Mouse (Mus musculus) neutrophil, adult 83 days (primary cell): Measurements from ENCODE around the gene Sapcd1. TPM values are rescaled to one million over a fixed set of nuclear protein-coding genes. Genes with fewer than 3 reads are reported as not detected.

Experiments used
- total RNA-seq, 2 experiments: library from RNA; stranded (reverse); gene quantifications; one replicate each; pipeline ENCODE4 v1.2.4; 2023

Sapcd1 gene
- total RNA-seq = 1 to 10 TPM; 1.3 to 2.1 TPM

DNA sequence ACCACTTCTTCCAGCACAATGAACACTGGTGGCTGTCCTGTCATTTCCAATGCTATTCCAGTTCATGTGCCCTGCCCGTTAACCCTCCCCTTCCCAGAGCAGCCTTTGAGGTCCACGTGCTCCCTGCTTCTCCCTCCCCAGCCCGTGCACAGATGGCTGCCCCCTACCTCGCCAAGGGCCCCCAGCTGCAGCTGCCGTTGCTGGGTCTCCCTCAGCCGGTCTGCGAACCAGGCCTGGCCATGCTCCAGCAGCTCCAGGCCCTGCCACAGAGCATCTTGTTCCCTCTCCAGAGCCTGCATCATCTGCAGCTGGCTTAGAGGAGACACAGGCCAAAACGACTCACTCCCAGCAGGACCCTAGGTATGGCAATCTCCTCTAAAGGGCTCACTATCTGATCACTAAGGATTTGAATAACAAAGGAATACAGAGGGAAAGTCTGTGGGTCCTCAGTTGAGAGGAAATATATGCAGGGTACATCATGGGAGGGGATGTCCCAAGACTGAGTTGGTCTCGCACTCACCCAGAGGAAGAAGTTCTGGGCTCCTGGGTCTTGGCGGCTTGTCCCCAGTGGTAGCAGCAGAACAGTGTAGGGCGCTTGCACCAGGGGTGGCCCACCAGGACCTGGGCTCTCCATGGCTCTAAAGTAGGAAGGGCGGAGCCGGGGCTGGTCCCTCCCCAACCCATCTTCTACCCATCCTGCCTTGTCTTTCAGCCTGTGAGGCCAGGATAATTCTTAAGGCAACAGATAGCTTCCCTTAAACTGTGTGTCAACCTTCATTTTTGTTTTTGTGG, at the start of gene Sapcd1:
Gene Sapcd1, minus strand, starts transcription at position 740 of the 792 bp plus-strand sequence.

DNA sequence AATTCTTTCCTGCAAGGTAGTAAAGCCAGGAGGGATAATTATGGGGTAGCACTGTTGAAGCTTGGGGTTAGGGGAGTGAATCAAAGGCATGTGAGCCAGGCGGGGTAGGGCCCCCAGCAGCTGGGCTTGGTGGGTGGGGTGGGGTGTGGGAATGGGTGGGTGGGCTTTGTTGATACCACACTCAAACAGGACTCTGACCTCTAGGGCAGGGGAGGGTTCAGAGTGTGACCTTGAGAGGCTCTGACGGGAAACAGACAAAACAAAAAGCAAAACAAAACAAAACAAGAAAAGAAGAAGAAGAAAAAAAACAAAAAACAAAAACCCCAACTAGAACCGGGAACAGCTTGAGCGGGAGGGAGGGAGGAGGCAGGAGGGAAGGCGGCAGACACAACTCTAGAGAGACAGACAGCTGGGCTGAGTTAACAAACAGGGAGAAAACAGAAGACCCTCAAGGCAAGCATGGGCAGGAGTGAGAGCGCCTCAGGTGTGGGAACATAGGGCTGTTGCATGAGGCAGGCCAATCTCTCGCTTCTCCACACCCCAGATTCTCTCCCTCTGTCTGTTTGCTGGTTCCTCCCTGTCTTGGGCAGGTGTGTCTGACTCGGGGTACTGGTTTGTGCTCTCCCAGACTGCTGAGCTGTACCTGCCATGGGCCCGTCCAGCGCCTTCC, 48.8 kb upstream of the Sapcd1 start, which contains the start of gene Ly6g6e:
Gene Ly6g6e, plus strand, starts transcription at position 396 of the 670 bp plus-strand sequence.

DNA sequence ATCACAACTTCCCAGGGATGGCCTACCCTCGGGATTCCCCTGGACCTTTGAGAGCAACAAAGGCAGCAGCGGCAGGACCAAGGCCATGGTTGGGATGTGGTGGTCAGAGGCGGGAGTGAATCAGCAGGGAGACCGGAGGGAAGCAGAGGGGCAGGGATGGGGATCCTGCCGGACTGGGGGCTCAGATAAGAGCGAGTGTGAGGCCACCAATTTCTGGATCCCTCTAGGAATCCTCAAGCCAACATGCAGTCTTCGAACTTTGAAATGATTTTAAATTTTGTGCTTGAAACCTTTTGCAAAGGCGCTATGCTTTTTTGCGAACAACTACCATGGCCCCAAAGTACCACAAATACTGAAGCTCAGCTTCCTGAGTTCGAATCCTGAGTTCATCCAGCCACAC, 38.3 kb upstream of the Sapcd1 start, which contains the start of gene Mpig6b:
Gene Mpig6b, minus strand, starts transcription at position 101 of the 400 bp plus-strand sequence.

DNA sequence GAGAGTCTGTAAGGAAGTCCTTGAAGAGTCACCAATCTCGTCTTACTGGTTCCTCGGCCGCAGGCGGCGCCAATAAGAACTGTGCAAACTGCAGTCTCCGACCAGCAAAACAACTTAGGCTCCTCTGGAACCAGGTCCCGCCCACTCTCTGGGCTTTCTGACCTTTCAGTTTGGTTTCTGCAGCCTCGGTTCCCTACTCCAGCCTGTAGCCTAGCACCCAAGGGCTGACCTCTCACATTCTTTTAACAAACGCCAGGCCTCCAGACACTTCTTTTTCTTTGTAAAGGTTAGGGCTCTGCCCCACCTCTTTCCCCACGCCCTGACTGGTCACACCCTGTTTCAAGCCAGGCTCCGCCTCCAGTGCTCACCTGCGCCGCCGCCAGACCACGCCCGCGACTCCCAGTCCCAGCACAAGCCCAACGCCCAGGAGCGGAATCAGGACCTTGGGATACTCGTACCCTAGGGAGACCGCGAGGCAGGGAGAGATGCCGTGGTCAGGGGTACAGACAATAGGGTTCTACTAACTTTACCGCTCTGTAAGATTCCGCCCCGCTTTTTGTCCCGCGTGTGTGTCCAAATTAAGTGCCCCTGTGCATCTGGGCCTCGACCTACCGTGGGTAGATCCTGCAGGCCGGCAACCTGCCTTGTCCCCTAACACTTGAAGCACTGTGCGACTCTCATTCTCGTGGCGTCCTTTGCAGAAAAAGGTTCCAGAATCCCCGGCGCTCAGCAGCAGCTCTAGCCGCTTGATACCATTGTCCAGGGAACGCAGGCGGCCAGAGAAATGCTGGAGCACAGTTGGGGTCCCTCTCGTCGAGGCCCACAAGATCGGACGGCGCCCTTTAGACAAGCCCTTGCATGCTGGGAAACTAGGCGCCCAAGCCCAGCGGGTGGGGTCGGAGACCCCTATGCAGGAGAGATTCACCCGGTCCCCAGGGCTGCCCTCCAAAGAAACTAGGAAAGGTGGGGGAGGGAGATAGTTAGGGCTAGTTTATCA, 37.4 kb upstream of the Sapcd1 start, which contains the start of gene Ly6g6c:
Gene Ly6g6c, plus strand, starts transcription at position 438 of the 997 bp plus-strand sequence.

DNA sequence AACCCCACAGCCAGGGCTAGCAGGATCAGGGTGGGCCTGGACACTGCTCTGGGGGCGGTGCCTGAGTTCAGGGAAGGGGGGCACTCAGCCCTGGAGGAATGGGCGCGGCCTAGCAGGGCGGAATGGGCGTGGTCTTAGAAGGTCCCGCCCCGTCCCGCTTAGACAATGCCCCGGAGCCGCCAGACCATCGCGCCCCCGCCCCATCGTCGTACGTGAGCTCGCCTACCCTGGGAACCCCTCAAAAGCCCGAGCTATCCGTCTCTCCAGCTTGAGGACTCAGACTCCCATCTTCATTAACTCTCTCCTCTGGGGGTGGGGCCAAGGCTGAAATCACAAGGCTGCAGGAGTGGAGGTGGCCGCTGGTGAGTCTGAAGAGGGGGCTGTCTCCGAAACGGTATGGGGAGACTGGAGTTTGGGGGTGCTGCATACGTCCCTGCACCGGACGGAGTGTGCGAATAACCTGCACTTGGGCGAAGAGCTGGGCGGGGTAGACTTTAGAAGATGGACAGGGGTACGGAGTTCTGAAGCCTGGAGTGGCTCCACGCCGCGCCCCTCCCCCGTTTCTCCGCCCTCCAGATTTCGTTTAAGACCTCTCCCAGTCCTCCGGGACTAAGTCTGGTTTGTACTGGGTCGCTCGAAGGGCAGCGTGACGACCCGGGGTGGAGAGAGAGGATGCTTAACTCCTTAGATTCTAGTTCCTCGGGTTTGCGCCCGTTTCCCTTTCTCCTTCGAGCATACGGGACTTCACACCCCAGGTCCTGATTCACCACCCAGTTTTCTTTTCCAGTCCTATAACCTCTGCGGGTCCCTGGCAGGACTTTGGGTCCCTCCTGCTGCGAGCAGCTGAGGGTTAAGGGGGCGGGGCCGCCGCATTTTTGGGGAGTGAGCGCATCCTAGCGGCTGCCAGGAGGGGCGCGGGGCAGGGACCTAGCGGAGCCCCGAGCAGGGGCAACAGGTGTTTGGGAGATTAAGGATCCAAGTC, 31.4 kb upstream of the Sapcd1 start, which contains the start of gene Ddah2:
Gene Ddah2, plus strand, starts transcription at position 125 of the 982 bp plus-strand sequence.

DNA sequence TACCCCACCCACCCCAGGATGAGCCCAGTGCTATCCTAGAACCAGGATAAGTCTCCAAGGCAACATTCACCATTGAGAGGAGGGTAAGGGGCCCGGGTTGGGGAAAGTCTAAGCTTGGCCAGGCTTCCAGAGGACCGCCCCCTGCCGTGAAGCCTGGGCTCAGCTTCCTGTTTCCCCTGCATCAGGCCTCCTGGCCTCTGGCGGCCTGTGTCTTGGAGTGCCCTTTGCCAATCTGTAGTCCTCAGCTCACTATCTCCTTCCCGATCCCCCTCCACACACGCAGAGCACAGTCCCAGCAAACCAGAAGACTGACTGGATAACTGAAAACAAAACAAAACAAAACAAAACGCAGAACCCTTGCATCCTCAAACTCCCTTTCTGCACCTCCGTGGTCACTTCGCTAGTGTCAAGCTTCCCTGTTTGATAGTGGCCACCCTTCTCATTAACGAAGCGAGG, 21.8 kb upstream of the Sapcd1 start, which contains the start of gene Clic1:
Gene Clic1, plus strand, starts transcription at position 406 of the 456 bp plus-strand sequence.

DNA sequence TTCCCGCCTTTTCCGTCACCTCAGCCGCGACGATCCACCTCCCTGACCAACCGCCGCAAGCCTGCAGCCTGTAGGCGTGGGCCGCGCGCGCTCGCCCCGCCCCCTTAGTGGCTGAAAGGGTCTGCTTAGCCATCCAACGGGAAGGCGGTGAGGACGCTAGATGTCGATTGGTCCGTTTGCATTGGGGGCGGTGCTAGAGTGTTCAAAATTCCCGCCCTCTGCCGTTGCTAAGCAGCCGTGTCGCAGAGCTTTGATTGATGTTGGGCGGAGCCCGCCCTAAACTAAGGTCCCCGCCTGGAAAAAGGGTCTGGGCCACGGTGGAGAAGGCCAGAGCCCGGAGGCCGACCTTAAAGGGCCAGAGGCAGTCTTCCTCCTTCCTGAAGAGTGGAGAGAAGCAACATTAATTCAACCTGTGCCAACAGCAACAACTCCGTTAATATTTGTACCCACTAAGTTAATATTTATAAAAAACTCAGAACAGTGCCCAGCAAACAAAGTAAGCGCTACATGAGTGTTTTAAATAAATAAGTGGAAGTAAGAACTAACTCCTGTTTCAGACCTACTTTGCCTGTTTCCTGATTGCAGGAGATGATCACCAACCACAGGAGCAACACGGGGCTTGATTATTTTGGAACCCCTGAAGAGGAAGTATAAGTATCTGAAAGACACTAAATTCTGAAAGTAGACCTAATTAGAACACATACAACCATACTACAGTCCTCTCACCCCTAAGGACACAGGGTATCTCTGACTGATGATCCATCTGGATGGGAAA, 19.1 kb upstream of the Sapcd1 start, which contains the start of gene Msh5:
Gene Msh5, minus strand, starts transcription at position 65 of the 775 bp plus-strand sequence.

DNA sequence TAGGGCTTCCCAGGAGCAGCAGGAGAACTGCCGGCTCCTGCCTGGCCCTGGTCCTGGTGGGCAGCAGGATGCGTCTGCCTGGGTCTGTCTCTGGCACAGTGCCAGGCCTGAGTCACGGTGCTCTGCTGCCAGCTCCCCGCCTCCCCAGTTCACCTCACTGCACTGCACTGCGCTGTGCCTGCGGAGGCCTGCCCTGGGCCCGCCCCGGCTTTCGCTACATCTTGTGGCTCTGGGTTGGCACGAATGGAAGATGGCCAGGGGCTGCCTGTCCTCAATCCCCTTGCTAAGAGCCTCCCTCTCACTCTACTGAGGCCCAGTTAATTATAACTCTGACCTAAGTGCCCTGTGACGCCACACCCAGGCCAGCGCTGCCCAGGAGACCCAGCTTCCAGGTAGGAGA, 11.4 kb downstream of the Sapcd1 start, which contains the start of gene Vwa7:
Gene Vwa7, plus strand, starts transcription at position 204 of the 400 bp plus-strand sequence.

DNA sequence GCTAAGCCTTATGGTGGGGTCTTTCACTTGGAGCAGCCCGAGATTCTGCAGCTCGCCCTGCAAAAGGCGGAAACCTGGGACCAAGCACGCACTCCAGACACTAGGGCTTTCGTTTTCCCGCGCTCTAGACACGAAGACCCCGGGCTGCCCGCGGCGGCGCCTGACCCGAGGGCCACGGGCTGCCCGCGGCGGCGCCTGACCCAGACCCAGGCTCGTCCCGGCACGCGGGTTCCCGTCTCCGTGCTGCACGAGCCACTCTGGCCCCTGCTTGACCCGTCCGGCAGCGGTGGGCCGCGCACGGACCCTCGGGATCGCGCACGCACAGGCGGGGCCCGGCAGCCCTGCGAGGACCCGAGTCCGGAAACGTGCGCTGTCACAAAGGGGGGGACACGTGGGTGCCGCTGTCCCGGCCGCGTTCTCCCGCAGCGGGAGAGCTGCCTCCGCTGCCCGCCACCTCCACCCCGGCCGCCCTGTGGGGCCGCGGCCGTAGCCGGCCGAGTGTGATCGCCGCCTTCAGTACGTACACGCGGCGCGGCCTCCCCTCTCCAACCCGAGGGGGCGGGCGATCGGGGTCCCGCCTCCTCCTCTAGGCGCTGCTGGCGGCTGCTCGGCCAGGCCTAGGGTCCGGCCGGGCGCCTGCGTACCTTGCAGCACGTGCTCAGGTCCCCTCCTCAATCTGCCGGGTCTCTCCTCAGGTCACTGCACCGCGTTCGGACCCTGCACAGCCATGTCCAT, 26.9 kb downstream of the Sapcd1 start, which contains the start of gene Vars:
Gene Vars, plus strand, starts transcription at position 271 of the 735 bp plus-strand sequence.

DNA sequence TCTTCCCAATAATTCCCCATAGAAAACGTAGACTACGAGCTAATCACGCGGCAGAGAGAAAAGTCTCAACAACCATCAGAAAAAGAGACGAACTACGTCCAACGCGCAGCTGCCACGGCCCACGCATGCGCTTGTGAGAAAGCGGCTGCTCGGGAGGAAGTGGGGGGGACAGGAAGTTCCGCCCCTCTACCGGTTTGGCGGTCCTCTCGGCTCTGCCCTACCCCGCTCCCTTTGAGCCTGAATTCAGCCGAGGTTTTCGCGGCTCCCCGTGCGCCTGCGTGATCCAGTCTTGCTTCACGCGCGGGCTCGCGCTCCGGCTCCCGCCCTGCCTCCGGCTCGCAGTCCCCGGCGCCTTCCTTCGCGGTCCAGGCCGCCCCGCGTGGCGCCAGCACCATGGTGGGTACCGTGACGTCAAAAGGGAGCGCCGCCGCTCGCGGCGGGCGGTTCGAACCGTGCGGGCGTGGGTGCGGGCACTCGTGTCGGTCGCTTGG, 46.1 kb downstream of the Sapcd1 start, which contains the start of gene Lsm2:
Gene Lsm2, plus strand, starts transcription at position 173 of the 491 bp plus-strand sequence.

Other genes starting within 250 kb of the Sapcd1 start
- gene Cyp21a1, start 223.5 kb downstream of the Sapcd1 start, total RNA-seq = not detected
- gene Stk19, start 191.1 kb downstream of the Sapcd1 start, total RNA-seq = 10 to 100 TPM; 34.1 to 39.4 TPM
- 10 to 100 TPM; 49.0 to 49.1 TPM for gene Dxo, start 191.0 kb downstream of the Sapcd1 start, total RNA-seq
- gene Skiv2l, start 177.8 kb downstream of the Sapcd1 start, total RNA-seq = 10 to 100 TPM; 66.2 to 72.1 TPM
- gene Nelfe, start 177.6 kb downstream of the Sapcd1 start, total RNA-seq = 10 to 100 TPM; 23.4 to 30.8 TPM
- 1 to 10 TPM; 1.6 to 1.8 TPM for gene Cfb, start 165.5 kb downstream of the Sapcd1 start, total RNA-seq
- 1 to 10 TPM; 2.8 to 3.9 TPM for gene Zbtb12, start 148.5 kb downstream of the Sapcd1 start, total RNA-seq
- gene Gm20547, start 146.0 kb downstream of the Sapcd1 start, total RNA-seq = not detected
- gene C2, start 129.8 kb downstream of the Sapcd1 start, total RNA-seq = under 1 TPM in 1 of 2 experiments, not detected in 1; 0.24 TPM
- 10 to 100 TPM; 68.7 to 71.8 TPM for gene Ehmt2, start 129.5 kb downstream of the Sapcd1 start, total RNA-seq
- not detected for gene Slc44a4, start 113.5 kb downstream of the Sapcd1 start, total RNA-seq
- 10 to 100 TPM; 60.2 to 63.2 TPM for gene Neu1, start 96.8 kb downstream of the Sapcd1 start, total RNA-seq
- gene Hspa1b, start 68.8 kb downstream of the Sapcd1 start, total RNA-seq = 100 to 1,000 TPM in 1 of 2 experiments, 10 to 100 TPM in 1; 58.3 to 134 TPM
- gene Gm20481, start 58.1 kb downstream of the Sapcd1 start, total RNA-seq = not detected
- 100 to 1,000 TPM in 1 of 2 experiments, 10 to 100 TPM in 1; 86.4 to 244 TPM for gene Hspa1a, start 55.9 kb downstream of the Sapcd1 start, total RNA-seq
- under 1 TPM in 1 of 2 experiments, not detected in 1; 0.20 TPM for gene Hspa1l, start 55.3 kb downstream of the Sapcd1 start, total RNA-seq
- 10 to 100 TPM; 41.4 to 45.7 TPM for gene Lsm2, start 46.2 kb downstream of the Sapcd1 start, total RNA-seq
- 10 to 100 TPM; 61.7 to 68.3 TPM for gene Vars, start 27.0 kb downstream of the Sapcd1 start, total RNA-seq
- gene Vwa7, start 11.4 kb downstream of the Sapcd1 start, total RNA-seq = under 1 TPM in 1 of 2 experiments, not detected in 1; 0.15 TPM
- 10 to 100 TPM; 11.5 to 12.5 TPM for gene Msh5, start 18.7 kb upstream of the Sapcd1 start, total RNA-seq
- gene Clic1, start 21.9 kb upstream of the Sapcd1 start, total RNA-seq = 100 to 1,000 TPM; 262 to 285 TPM
- 1 to 10 TPM; 2.5 to 3.1 TPM for gene Ddah2, start 31.0 kb upstream of the Sapcd1 start, total RNA-seq
- gene Ly6g6c, start 37.4 kb upstream of the Sapcd1 start, total RNA-seq = 1 to 10 TPM in 1 of 2 experiments, not detected in 1; 1.0 TPM
- under 1 TPM in 1 of 2 experiments, not detected in 1; 0.26 TPM for gene Mpig6b, start 38.2 kb upstream of the Sapcd1 start, total RNA-seq
- gene Ly6g6e, start 48.9 kb upstream of the Sapcd1 start, total RNA-seq = not detected
- not detected for gene Ly6g6d, start 50.0 kb upstream of the Sapcd1 start, total RNA-seq
- gene Ly6g6f, start 57.6 kb upstream of the Sapcd1 start, total RNA-seq = under 1 TPM in 1 of 2 experiments, not detected in 1; 0.35 TPM
- 10 to 100 TPM; 50.2 to 58.4 TPM for gene Abhd16a, start 61.2 kb upstream of the Sapcd1 start, total RNA-seq
- not detected for gene Ly6g5c, start 80.3 kb upstream of the Sapcd1 start, total RNA-seq
- 10 to 100 TPM; 13.5 to 16.4 TPM for gene Ly6g5b, start 87.4 kb upstream of the Sapcd1 start, total RNA-seq
- gene Gpank1, start 93.4 kb upstream of the Sapcd1 start, total RNA-seq = 10 to 100 TPM; 20.2 to 26.5 TPM
- gene Csnk2b, start 94.0 kb upstream of the Sapcd1 start, total RNA-seq = 100 to 1,000 TPM; 172 TPM
- gene D17H6S53E, start 98.4 kb upstream of the Sapcd1 start, total RNA-seq = 10 to 100 TPM; 16.4 to 24.3 TPM
- gene Apom, start 104.0 kb upstream of the Sapcd1 start, total RNA-seq = under 1 TPM in 1 of 2 experiments, not detected in 1; 0.42 TPM
- 100 to 1,000 TPM; 222 to 226 TPM for gene Bag6, start 107.2 kb upstream of the Sapcd1 start, total RNA-seq
- gene Prrc2a, start 136.9 kb upstream of the Sapcd1 start, total RNA-seq = 100 to 1,000 TPM; 180 to 195 TPM
- gene Aif1, start 148.1 kb upstream of the Sapcd1 start, total RNA-seq = 10 to 100 TPM; 18.0 to 18.3 TPM
- 100 to 1,000 TPM; 564 to 656 TPM for gene Lst1, start 160.4 kb upstream of the Sapcd1 start, total RNA-seq
- 10 to 100 TPM; 84.2 to 91.5 TPM for gene Ltb, start 166.4 kb upstream of the Sapcd1 start, total RNA-seq
- 10 to 100 TPM; 71.0 to 84.1 TPM for gene Tnf, start 174.0 kb upstream of the Sapcd1 start, total RNA-seq
- gene Lta, start 177.3 kb upstream of the Sapcd1 start, total RNA-seq = not detected
- not detected for gene Gm16181, start 192.8 kb upstream of the Sapcd1 start, total RNA-seq
- 1 to 10 TPM; 2.2 to 4.8 TPM for gene Atp6v1g2, start 205.6 kb upstream of the Sapcd1 start, total RNA-seq
- gene Nfkbil1, start 207.8 kb upstream of the Sapcd1 start, total RNA-seq = 10 to 100 TPM; 18.6 to 19.5 TPM
- 100 to 1,000 TPM; 208 to 239 TPM for gene Ddx39b, start 213.7 kb upstream of the Sapcd1 start, total RNA-seq
- 1,000 to 10,000 TPM; 1,522 to 1,549 TPM for gene H2-D1, start 234.7 kb upstream of the Sapcd1 start, total RNA-seq